Mouse (Mus musculus) cerebellum, adult 2 months (tissue): ENCODE measurements around the gene 4930451I11Rik.

Source experiments
- CTCF ChIP-seq: fragments of 200-500 bp; IDR thresholded peaks from 2 replicates; pipeline ENCODE4 v1.5.1; 2011; ENCODE audit warnings: low read depth, mild to moderate bottlenecking, control low read depth, low read length, moderate library complexity, borderline replicate concordance; ENCODE audit not compliant: insufficient read depth
- POLR2A ChIP-seq: fragments of 200-500 bp; IDR thresholded peaks from 2 replicates; pipeline ENCODE4 v1.6.1; 2011; ENCODE audit warnings: low read length, control low read depth, borderline replicate concordance; ENCODE audit not compliant: insufficient read depth

- TF ChIP-seq CTCF (no peak), POLR2A (no peak)
These were observed 21.6 kb downstream of the 4930451I11Rik start for GRCm38 (mm10) chr7:126809723-126810369.
